Mouse (Mus musculus) heart, embryonic 11.5 days (tissue): ENCODE measurements at regions not wholly inside any gene's neighbourhood (a gene's known extent, or its start where the extent isn't known, plus 50 kb on each side); places are given as distances from the start of the nearest gene placed in this dataset.

Experiments used
- ATAC-seq: fragments of 200-750 bp; cut with Nextera tagmentation; replicated peaks from 2 replicates; pipeline ENCODE4 v1.8.0; 2017; ENCODE audit warnings: moderate library complexity; ENCODE audit not compliant: insufficient number of reproducible peaks, low FRiP score, low TSS enrichment
- H3K27ac ChIP-seq: fragments of 300-500 bp; sonication (generic); 2 replicates; pipeline ENCODE4 v1.5.1; 2014; ENCODE audit warnings: mild to moderate bottlenecking, low read depth, low read length
- H3K27me3 ChIP-seq: fragments of 300-500 bp; sonication (generic); 2 replicates; pipeline ENCODE4 v1.6.1; 2014; ENCODE audit warnings: mild to moderate bottlenecking, low read length, mixed read lengths; ENCODE audit not compliant: control insufficient read depth, insufficient read depth
- H3K36me3 ChIP-seq: fragments of 300-500 bp; sonication (generic); 2 replicates; pipeline ENCODE4 v1.6.1; 2014; ENCODE audit warnings: mild to moderate bottlenecking, low read length, moderate library complexity, mixed read lengths; ENCODE audit not compliant: control insufficient read depth, insufficient read depth
- H3K4me1 ChIP-seq: fragments of 300-500 bp; sonication (generic); 2 replicates; pipeline ENCODE4 v1.6.1; 2014; ENCODE audit warnings: low read length; ENCODE audit not compliant: control insufficient read depth, insufficient read depth
- H3K4me2 ChIP-seq: fragments of 300-500 bp; sonication (generic); 2 replicates; pipeline ENCODE4 v1.6.1; 2014; ENCODE audit warnings: mild to moderate bottlenecking, moderate library complexity
- H3K4me3 ChIP-seq: fragments of 300-500 bp; sonication (generic); 2 replicates; pipeline ENCODE4 v1.5.1; 2014; ENCODE audit warnings: low read depth, low read length
- H3K9ac ChIP-seq: fragments of 300-500 bp; sonication (generic); 2 replicates; pipeline ENCODE4 v1.6.1; 2014; ENCODE audit warnings: mild to moderate bottlenecking, low read depth, low read length, moderate library complexity
- H3K9me3 ChIP-seq: fragments of 300-500 bp; sonication (generic); replicated peaks from 2 replicates; pipeline ENCODE4 v1.6.1; 2016; ENCODE audit warnings: low read length; ENCODE audit not compliant: control insufficient read depth
- WGBS: fragments of 180-500 bp; shearing (Covaris S2); extraction: QIAGEN DNeasy Blood & Tissue Kit; methylation state at CpG from one replicate; pipeline ENCODE4 v1.1.7; 2014; ENCODE audit not compliant: insufficient replicate concordance; 5-methylcytosine and 5-hydroxymethylcytosine counted together

GRCm38 (mm10) chr13:117112424-117112823, 87.1 kb upstream of the Parp8 start:
- no peak for ATAC-seq
- 78% methylated on average over 1 of the region's 1 CpGs for WGBS
- H3K9ac ChIP-seq = no peak overlapping the region
- no peak overlapping the region for H3K4me2 ChIP-seq
- H3K4me1 ChIP-seq = no peaks in the 10 kb centered on the region
- no peak overlapping the region for H3K4me3 ChIP-seq
- no peak overlapping the region for H3K27ac ChIP-seq
- H3K36me3 ChIP-seq = no peaks in the 10 kb centered on the region
- H3K9me3 ChIP-seq = no peaks in the 10 kb centered on the region
- no peaks in the 10 kb centered on the region for H3K27me3 ChIP-seq

DNA sequence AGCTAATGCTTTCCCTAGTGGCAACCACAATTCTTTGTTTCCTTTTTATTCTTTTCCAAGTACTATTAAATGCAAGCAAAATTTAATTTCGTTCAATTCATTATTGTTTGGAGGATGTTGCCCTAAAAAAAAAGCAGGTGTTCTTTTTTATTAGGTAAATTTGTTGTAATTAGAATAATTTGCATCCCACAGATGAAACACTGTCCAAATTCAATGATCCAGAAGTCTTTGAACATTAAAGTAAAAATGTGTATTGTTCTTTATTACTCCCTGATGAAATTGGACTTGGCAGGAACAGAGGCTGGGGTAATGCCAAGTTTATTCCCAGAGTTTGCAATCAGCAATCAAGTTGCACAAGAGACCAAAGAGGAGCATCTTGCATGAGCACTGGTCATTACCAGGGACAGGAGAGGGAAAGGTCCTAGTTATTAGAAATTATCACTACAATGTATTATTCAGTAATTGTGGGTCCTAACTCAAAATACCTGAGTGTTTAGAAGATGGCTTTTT, 79.9 kb upstream of the Parp8 start:
- H3K27me3 ChIP-seq = no peaks in the 10 kb centered on the region
- H3K36me3 ChIP-seq = no peaks in the 10 kb centered on the region
- no peaks in the 10 kb centered on the region for H3K4me1 ChIP-seq
- no peak overlapping the region for H3K27ac ChIP-seq
- WGBS = 58% methylated on average over 1 of the region's 1 CpGs
- no peak overlapping the region for H3K9ac ChIP-seq
- H3K4me2 ChIP-seq = no peak overlapping the region
- H3K9me3 ChIP-seq = no peaks in the 10 kb centered on the region
- ATAC-seq = no peak
- H3K4me3 ChIP-seq = no peak overlapping the region

DNA sequence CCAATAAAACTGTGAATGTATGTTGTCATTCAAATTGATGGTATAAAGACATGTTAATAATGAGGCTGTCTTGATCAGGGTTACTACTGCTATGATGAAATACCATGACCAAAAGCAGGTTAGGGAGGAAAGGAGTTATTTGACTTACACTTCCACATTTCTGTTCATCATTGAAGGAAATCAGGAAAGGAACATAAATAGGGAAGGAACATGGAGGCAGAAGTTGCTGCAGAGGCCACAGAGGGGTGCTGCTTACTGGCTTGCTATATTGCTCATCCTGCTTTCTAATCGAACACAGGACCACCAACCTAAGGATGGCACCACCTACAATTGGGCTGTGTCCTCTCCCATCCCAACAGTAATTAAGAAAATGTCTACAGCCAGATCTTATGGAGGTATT, 69.4 kb upstream of the Parp8 start:
- no peak for ATAC-seq
- WGBS = 65% methylated on average over 1 of the region's 1 CpGs
- Histone ChIP-seq H3K9me3 (no peaks in the 10 kb centered on the region), H3K27me3 (no peaks in the 10 kb centered on the region), H3K9ac (no peak overlapping the region), H3K4me1 (no peaks in the 10 kb centered on the region), H3K27ac (no peak overlapping the region), H3K4me3 (no peak overlapping the region), H3K36me3 (no peaks in the 10 kb centered on the region), H3K4me2 (no peak overlapping the region)

GRCm38 (mm10) chr13:117088629-117089028, 63.3 kb upstream of the Parp8 start:
- ATAC-seq = no peak
- H3K4me1 ChIP-seq = no peaks in the 10 kb centered on the region
- no peak overlapping the region for H3K9ac ChIP-seq
- H3K36me3 ChIP-seq = no peaks in the 10 kb centered on the region
- no peak overlapping the region for H3K27ac ChIP-seq
- H3K27me3 ChIP-seq = no peaks in the 10 kb centered on the region
- no peaks in the 10 kb centered on the region for H3K9me3 ChIP-seq
- WGBS = 66% methylated on average over 3 of the region's 3 CpGs
- no peak overlapping the region for H3K4me2 ChIP-seq
- no peak overlapping the region for H3K4me3 ChIP-seq

GRCm38 (mm10) chr13:117082758-117083157, 57.4 kb upstream of the Parp8 start:
- ATAC-seq = no peak
- Histone ChIP-seq H3K27ac (no peak overlapping the region), H3K4me3 (no peak overlapping the region), H3K4me1 (no peaks in the 10 kb centered on the region), H3K27me3 (no peaks in the 10 kb centered on the region), H3K4me2 (no peak overlapping the region), H3K9me3 (no peaks in the 10 kb centered on the region), H3K9ac (no peak overlapping the region), H3K36me3 (no peaks in the 10 kb centered on the region)
- WGBS = 67% methylated on average over 4 of the region's 4 CpGs

DNA sequence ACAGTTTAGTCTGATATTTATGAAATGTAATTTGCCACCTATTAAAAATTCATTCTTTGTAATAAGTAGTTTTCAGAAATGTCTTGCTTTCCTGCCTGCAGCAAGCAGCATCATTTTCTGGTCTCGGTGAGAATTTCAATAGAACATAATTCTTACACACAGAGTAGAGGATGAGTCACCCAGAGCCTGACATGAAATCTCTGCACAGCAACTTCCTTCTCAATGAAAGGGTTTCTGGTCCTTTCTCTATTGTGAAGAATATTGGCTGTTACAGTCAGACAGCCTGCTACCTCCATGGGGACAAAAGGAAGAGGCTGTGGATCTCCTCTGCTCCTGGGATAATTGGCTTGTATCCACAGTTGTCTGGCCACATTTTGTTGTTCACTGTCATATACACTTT, 54.0 kb upstream of the Parp8 start:
- 79% methylated on average over 1 of the region's 1 CpGs for WGBS
- H3K27ac ChIP-seq = no peak overlapping the region
- H3K4me3 ChIP-seq = no peak overlapping the region
- no peaks in the 10 kb centered on the region for H3K27me3 ChIP-seq
- H3K36me3 ChIP-seq = no peaks in the 10 kb centered on the region
- no peak overlapping the region for H3K4me2 ChIP-seq
- ATAC-seq = no peak
- H3K9ac ChIP-seq = no peak overlapping the region
- no peaks in the 10 kb centered on the region for H3K9me3 ChIP-seq
- no peaks in the 10 kb centered on the region for H3K4me1 ChIP-seq
